9 mouse cellular contexts compared by ENCODE assay signal in the genomic region with DNA sequence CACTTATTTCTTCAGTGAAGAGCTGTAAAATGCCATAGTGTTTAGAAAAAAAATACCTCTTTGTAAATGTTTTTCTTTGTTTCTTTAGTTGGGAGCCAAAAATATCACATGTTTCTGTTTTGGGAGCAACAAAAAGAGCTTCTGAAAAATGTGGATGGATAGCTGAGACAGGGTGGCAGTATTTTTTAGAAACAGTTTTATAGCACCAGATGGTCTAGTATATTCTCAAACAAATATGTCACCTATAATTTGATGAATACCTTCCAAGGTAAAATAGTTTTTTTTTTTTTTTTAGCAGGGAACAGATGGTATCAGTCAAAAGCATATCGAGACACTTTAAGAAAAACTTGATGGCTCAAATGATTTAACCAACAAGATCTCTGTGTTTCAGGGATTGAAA.
"Had no signal": no experiment of that assay in that cellular context is flagged by ENCODE, and none has a peak within 500 bp of the region (broad histone marks: within the 10 kb centered on the region; RNA-seq: fewer than 3 reads in every experiment).

No protein-coding gene starts in this region.

- ATAC-seq: liver, postnatal 0 days; midbrain, embryonic 13.5 days; midbrain, embryonic 15.5 days had no signal

- DNase-seq: liver, postnatal 0 days; lung, adult 2 months; lung, postnatal 10 days; right cerebral cortex, postnatal 14 days; thymus, adult 18-20 months; thymus, postnatal 25 days; thymus, postnatal 4 days had no signal
